Mouse (Mus musculus) lung, embryonic 15.5 days (tissue): ENCODE measurements around the gene Unkl. TPM values are rescaled to one million over a fixed set of nuclear protein-coding genes. Genes with fewer than 3 reads are reported as not detected.

Source experiments
- ATAC-seq: fragments of 200-750 bp; cut with Nextera tagmentation; 2 replicates; pipeline ENCODE4 v1.8.0; 2017; ENCODE audit warnings: moderate number of reproducible peaks, borderline replicate concordance; ENCODE audit not compliant: low FRiP score, low TSS enrichment; ENCODE audit errors: extremely low read depth
- H3K27ac ChIP-seq: fragments of 300-500 bp; sonication (generic); 2 replicates; pipeline ENCODE4 v1.5.1; 2015; ENCODE audit warnings: moderate library complexity, mild to moderate bottlenecking, inconsistent platforms
- H3K27me3 ChIP-seq: fragments of 300-500 bp; sonication (generic); 2 replicates; pipeline ENCODE4 v1.6.1; 2015; ENCODE audit warnings: inconsistent platforms
- H3K36me3 ChIP-seq: fragments of 300-500 bp; sonication (generic); 2 replicates; pipeline ENCODE4 v1.6.1; 2015; ENCODE audit warnings: inconsistent platforms
- H3K4me1 ChIP-seq: fragments of 300-500 bp; sonication (generic); 2 replicates; pipeline ENCODE4 v1.6.1; 2015; ENCODE audit warnings: inconsistent platforms
- H3K4me2 ChIP-seq: fragments of 300-500 bp; sonication (generic); 2 replicates; pipeline ENCODE4 v1.6.1; 2015; ENCODE audit warnings: inconsistent platforms, mild to moderate bottlenecking, moderate library complexity
- H3K4me3 ChIP-seq: fragments of 300-500 bp; sonication (generic); 2 replicates; pipeline ENCODE4 v1.5.1; 2015; ENCODE audit warnings: mild to moderate bottlenecking, inconsistent platforms
- H3K9ac ChIP-seq: fragments of 300-500 bp; sonication (generic); 2 replicates; pipeline ENCODE4 v1.6.1; 2015; ENCODE audit warnings: inconsistent platforms
- H3K9me3 ChIP-seq: fragments of 300-500 bp; sonication (generic); 2 replicates; pipeline ENCODE4 v1.6.1; 2016; ENCODE audit warnings: inconsistent platforms
- WGBS: fragments of 180-500 bp; shearing (Covaris S2); methylation state at CpG from one replicate; pipeline ENCODE4 v1.1.7; 2015; 5-methylcytosine and 5-hydroxymethylcytosine counted together
- polyA plus RNA-seq: library from polyadenylated mRNA; unstranded; fragments of >200 nt; fragmentation: Nextera tagmentation; extraction: Ambion mirVana; gene quantifications from 2 replicates; pipeline ENCODE4 v1.2.1, GENCODE M21; 2015

The Unkl gene
- polyA plus RNA-seq = 8.6 and 8.8 TPM in 2 replicates

DNA sequence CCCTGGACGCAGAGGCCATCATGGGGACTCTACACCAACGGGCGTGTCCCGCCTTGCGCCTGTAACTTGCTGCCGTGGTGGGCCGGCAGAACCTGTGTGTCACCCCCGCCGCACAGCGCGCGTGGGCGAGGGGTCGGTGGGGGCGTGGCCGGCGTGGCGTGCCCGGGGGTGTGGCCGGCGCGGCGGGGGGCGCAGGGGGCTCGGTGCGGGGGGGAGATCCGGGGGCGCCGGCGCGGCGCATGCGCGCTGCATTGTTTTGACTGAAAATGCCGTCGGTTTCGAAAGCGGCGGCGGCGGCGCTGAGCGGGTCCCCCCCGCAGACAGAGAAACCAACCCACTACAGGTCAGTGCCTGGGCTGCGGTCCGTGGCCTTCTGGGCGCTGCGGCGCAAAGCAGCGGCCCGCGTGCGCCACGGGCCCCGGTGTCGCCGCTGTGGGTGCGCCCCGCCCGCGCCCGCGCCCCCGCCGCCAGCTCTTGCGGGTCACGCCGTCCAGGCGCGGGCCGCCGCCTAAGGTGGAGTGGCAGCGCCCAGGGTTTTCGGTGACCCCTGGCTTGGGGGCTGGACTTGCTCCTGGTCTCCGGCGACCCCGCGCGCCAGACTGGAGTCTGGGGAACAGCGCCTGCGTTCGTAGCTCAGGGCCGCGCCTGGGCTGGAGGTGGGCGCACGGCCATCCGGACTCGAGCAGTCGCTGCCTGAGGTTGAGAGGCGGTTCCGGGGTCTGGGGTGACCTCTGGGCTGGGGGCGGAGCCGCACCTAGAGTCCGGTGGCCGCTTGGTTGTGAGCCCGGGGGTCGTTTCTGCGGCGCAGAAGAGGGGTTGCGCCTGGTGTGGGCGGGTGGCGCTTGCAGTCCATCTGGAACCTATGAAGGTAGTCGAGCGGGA lies at the start of gene Unkl:
Unkl (plus strand) TSS at position 248 of the 882 bp plus-strand sequence.
- H3K36me3 ChIP-seq = peaks cover 9% of the 10 kb centered on the region; the same call in 1 of the 2 replicates
- H3K9me3 ChIP-seq = no peaks in the 10 kb centered on the region

DNA sequence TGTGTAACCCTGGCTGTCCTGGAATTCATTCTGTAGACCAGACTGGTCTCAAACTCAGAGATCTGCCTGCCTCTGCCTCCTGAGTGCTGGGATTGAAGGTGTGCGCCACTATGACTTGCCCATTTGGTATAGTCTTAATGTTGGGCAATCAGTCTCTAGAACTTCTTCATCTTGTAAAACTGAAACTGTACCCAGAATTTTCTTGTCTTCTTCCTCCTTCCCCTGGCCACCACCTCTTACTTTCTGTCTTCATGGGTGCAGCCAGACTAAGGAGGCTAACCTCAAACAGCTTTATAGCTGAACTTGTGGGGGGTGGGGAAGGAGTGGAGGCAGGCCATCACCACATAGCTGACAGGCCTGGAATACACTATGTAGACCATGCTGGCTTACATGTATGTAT lies 49.4 kb upstream of the Unkl start:
- H3K27me3 ChIP-seq = no peaks in the 10 kb centered on the region
- peaks cover 14% of the 10 kb centered on the region for H3K4me1 ChIP-seq
- no peak for ATAC-seq
- no peaks in the 10 kb centered on the region for H3K9me3 ChIP-seq
- WGBS = 89% methylated on average over 1 of the region's 1 CpGs
- H3K4me2 ChIP-seq = no peak overlapping the region
- no peak overlapping the region for H3K27ac ChIP-seq
- H3K36me3 ChIP-seq = 0 out of 2 replicates have a peak, but pooled peaks cover 3% of the 10 kb centered on the region
- H3K9ac ChIP-seq = no peak overlapping the region
- no peak overlapping the region for H3K4me3 ChIP-seq

More for the DNA sequence above, at the start of gene Unkl:
- Histone ChIP-seq H3K27ac (peak within 1 kb of the TSS; percentile 83), H3K9ac (peak within 1 kb of the TSS; percentile 88), H3K27me3 (no peaks in the 10 kb centered on the region), H3K4me1 (peaks cover 30% of the 10 kb centered on the region), H3K4me2 (peak within 1 kb of the TSS; percentile 84), H3K4me3 (peak within 1 kb of the TSS; percentile 95)
- peak; percentile 44 for ATAC-seq
- WGBS = under 1% methylated on average over 94 of the region's 104 CpGs

DNA sequence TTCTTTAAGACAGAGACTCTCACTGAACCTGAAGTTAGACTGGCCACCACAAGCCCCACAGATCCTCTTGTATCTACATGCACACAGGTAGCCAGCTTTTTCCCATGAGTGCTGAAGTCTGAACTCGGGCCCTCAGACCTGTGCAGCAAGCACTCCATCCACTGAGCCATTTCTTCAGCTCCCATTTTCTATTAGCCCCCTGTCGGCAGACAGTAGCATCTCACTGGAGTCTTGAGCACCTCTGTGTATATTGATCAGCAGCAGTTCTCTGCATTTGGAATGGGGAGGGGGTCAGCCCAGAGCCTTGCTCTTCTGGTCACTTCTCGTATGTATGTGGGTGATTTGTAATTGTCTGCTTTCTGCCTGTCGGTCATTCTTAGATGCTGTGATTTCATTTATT lies 48.2 kb upstream of the Unkl start:
- H3K27ac ChIP-seq = no peak overlapping the region
- WGBS = 54% methylated on average over 4 of the region's 4 CpGs
- 0 out of 2 replicates have a peak, but pooled peaks cover 4% of the 10 kb centered on the region for H3K4me1 ChIP-seq

DNA sequence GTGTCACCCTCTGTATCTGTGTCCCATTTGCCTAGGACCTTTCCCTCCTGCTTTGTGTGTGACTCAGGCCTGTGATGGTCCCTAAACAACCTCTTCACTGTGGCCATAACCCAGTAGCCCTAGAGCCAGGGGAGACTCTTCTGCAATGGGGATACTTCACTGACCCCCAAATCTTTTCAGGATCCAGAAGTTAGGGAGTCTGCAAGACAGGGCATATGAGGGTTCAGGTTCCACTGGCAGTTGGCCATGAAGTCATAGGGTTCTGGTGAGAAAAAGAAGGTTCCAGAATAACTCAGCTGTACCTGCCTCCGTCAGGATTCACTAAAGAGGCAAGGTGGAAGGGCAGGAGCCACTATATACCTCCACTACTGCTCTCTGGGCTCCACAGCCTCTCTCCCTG lies 26.0 kb upstream of the Unkl start, which contains the start of gene Ccdc154:
Ccdc154 (plus strand) TSS at position 301 of the 400 bp plus-strand sequence.
- peaks cover 21% of the 10 kb centered on the region; the same call in 1 of the 2 replicates for H3K36me3 ChIP-seq
- 90% methylated on average over 1 of the region's 1 CpGs for WGBS
- no peak within 1 kb of the TSS for H3K9ac ChIP-seq
- no peak within 1 kb of the TSS for H3K4me2 ChIP-seq
- H3K27ac ChIP-seq = no peak within 1 kb of the TSS
- no peaks in the 10 kb centered on the region for H3K4me1 ChIP-seq
- ATAC-seq = no peak
- no peak within 1 kb of the TSS for H3K4me3 ChIP-seq
- H3K9me3 ChIP-seq = no peaks in the 10 kb centered on the region
- H3K27me3 ChIP-seq = no peaks in the 10 kb centered on the region

More for the DNA sequence above, 48.2 kb upstream of the Unkl start:
- 0 out of 2 replicates have a peak, but pooled peaks cover 3% of the 10 kb centered on the region for H3K36me3 ChIP-seq
- no peak overlapping the region for H3K9ac ChIP-seq
- H3K4me2 ChIP-seq = no peak overlapping the region
- H3K27me3 ChIP-seq = no peaks in the 10 kb centered on the region
- no peak overlapping the region for H3K4me3 ChIP-seq
- H3K9me3 ChIP-seq = no peaks in the 10 kb centered on the region
- ATAC-seq = no peak

DNA sequence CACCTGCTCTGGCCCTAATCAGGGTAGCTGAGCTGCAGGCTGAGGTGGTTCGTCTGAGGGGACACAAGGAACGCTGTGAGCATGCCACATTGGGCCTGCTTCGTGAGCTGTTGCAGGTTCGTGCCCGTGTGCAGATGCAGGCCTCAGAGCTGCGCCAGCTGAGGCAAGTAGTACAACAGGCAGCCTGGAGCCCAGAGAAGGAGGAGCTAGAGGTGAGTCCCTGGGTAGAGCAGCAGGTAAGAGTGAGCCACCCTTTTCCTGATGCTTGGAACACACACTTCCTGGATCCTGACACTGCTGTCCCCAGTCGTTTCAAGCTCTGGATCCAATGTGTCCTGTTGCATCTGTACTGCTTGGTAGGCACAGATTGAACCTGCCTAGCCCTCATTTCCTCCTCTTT lies 24.8 kb upstream of the Unkl start:
- no peak overlapping the region for H3K4me2 ChIP-seq
- no peak overlapping the region for H3K4me3 ChIP-seq
- H3K27ac ChIP-seq = no peak overlapping the region
- no peak for ATAC-seq
- no peaks in the 10 kb centered on the region for H3K9me3 ChIP-seq
- H3K9ac ChIP-seq = no peak overlapping the region
- peaks cover 15% of the 10 kb centered on the region; the same call in 1 of the 2 replicates for H3K36me3 ChIP-seq
- no peaks in the 10 kb centered on the region for H3K4me1 ChIP-seq
- WGBS = 77% methylated on average over 7 of the region's 7 CpGs
- H3K27me3 ChIP-seq = no peaks in the 10 kb centered on the region

DNA sequence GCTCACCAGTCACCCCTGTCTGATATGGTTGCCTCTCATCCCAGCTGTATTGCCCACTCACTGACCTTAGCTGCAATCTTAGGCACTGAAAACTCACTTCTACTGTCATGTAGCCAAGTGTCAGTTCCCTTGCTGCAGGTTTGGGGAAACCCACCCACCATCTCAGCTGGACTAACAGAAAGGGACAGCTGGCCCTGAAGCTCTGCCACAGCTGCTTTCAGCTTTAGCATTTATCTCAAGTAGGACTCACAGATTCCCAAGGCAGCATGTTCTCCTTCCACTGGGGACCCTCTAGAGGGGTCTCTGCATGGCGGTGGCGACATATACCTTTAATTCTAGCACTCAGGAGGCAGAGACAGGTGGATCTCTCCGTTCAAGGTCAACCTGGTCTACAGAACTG lies 23.4 kb upstream of the Unkl start:
- H3K36me3 ChIP-seq = peaks cover 10% of the 10 kb centered on the region; the same call in 1 of the 2 replicates
- 85% methylated on average over 3 of the region's 3 CpGs for WGBS

DNA sequence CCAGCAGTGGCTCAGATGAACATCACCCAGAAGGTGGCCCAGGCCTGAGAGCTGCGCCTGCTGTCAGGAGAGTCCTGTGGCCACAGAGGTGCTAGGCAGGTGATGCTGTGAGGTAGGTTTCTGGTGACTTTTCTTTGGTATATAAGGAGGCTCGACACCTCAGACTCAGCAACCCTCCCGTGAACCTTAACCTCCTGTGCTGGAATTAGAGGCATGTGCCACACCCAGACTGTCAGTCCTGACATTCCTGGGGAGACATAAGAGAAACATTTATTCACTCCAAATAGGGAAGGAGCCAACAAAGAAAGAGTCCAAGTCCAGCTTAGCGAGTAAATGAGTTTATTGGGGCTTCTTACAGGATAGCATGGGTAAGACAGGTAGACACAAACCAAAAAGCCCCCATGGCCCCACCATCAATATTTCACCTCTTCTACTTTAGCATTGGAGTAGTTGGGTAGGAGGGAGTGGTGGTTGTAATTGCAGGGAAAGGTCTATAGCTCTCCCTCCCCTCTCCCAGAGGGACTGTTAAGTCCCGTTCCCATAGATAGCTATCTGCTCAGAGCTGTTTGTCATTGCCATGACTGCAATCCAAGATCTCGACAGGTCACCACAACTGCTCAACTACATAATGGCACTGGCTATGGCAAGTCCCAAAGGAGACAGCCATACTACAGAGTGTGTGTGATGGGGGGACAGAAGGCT lies 22.1 kb upstream of the Unkl start:
- no peak overlapping the region for H3K4me2 ChIP-seq
- ATAC-seq = no peak
- no peak overlapping the region for H3K4me3 ChIP-seq
- H3K9me3 ChIP-seq = no peaks in the 10 kb centered on the region
- no peaks in the 10 kb centered on the region; the same call in 1 of the 2 replicates for H3K36me3 ChIP-seq
- H3K4me1 ChIP-seq = no peaks in the 10 kb centered on the region
- no peaks in the 10 kb centered on the region for H3K27me3 ChIP-seq
- no peak overlapping the region for H3K9ac ChIP-seq
- 35% methylated on average over 6 of the region's 6 CpGs for WGBS
- no peak overlapping the region for H3K27ac ChIP-seq

More for the DNA sequence above, 23.4 kb upstream of the Unkl start:
- Histone ChIP-seq H3K4me2 (no peak overlapping the region), H3K27me3 (no peaks in the 10 kb centered on the region), H3K4me3 (no peak overlapping the region), H3K27ac (no peak overlapping the region), H3K9me3 (no peaks in the 10 kb centered on the region), H3K4me1 (no peaks in the 10 kb centered on the region), H3K9ac (no peak overlapping the region)
- no peak for ATAC-seq

DNA sequence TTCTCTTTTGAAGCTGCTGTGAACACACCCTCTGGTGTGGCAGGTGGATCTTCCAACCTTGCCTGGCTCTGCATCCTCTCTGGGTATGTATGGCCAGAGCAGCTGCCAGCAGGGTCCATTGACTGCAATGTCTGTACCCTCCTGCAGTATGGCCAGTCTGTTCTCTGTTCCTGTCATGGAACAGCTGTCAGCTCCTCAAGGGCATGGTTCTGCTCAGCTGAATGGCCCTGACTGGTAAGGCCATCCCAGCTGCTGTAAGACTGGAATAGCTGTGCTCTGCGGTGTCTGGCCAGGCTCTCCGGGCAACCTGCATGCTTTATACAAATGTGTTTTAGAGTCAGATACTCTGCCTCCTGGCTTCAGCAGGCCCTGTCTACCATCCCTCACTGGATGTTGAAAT lies 18.5 kb upstream of the Unkl start:
- H3K27me3 ChIP-seq = no peaks in the 10 kb centered on the region
- ATAC-seq = no peak
- H3K27ac ChIP-seq = no peak overlapping the region
- no peak overlapping the region for H3K9ac ChIP-seq
- no peak overlapping the region for H3K4me3 ChIP-seq
- H3K9me3 ChIP-seq = no peaks in the 10 kb centered on the region
- WGBS = 93% methylated on average over 2 of the region's 2 CpGs
- no peaks in the 10 kb centered on the region for H3K4me1 ChIP-seq
- no peak overlapping the region for H3K4me2 ChIP-seq
- H3K36me3 ChIP-seq = no peaks in the 10 kb centered on the region

DNA sequence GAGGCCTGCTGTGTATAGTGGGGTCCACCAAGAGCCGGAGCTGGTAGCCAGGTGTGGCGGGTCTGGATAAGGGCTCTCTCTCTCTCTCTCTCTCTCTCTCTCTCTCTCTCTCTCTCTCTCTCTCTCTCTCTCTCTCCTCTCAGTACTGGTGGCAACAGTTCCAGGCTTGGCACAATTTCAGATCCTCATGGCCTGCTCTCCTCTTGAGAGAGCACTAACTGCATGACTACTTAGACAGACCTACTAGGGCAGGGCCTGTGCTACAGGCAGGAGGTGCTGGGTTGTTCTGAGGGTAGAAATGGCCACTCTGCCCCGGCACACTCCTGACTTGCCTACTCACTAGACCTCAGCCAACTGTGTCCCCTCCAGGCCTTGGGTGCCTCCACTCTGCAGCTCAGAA lies 15.6 kb upstream of the Unkl start:
- no peak for ATAC-seq
- no peak overlapping the region for H3K4me3 ChIP-seq
- H3K9ac ChIP-seq = no peak overlapping the region
- 0 out of 2 replicates have a peak overlapping the region, but pooled peaks have one; percentile 41 for H3K27ac ChIP-seq
- H3K36me3 ChIP-seq = no peaks in the 10 kb centered on the region
- WGBS = 71% methylated on average over 3 of the region's 3 CpGs
- H3K27me3 ChIP-seq = no peaks in the 10 kb centered on the region
- no peak overlapping the region for H3K4me2 ChIP-seq
- peaks cover 16% of the 10 kb centered on the region for H3K4me1 ChIP-seq
- no peaks in the 10 kb centered on the region for H3K9me3 ChIP-seq

DNA sequence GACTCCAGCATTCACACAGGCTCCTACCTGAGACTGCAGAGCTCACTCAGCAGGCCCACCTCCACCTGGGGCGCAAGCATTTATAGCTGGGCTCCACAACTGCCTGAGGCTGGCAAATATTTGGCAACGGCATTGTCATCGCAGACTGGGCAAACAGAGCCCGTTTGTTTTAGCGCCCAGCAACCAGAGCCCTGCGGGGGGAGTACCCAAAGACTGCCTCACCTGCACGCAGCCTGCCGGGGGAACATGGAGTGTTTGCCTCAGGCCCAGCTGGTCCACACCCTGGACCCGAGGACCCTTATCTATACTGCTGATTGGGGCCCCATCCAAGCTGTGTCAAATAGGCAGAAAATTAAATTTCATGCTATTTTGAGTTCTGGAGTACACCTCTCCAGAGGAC lies 12.8 kb upstream of the Unkl start, which contains the start of gene Gm38655:
Gm38655 (minus strand) TSS at position 61 of the 400 bp plus-strand sequence.
- Histone ChIP-seq H3K27me3 (no peaks in the 10 kb centered on the region), H3K9ac (no peak within 1 kb of the TSS), H3K4me3 (0 out of 2 replicates have a peak within 1 kb of the TSS, but pooled peaks have one; percentile 10), H3K4me2 (peak within 1 kb of the TSS; percentile 41), H3K4me1 (peaks cover 16% of the 10 kb centered on the region), H3K36me3 (no peaks in the 10 kb centered on the region), H3K9me3 (no peaks in the 10 kb centered on the region), H3K27ac (peak within 1 kb of the TSS; percentile 88)
- 47% methylated on average over 9 of the region's 9 CpGs for WGBS
- ATAC-seq = peak; percentile 78

DNA sequence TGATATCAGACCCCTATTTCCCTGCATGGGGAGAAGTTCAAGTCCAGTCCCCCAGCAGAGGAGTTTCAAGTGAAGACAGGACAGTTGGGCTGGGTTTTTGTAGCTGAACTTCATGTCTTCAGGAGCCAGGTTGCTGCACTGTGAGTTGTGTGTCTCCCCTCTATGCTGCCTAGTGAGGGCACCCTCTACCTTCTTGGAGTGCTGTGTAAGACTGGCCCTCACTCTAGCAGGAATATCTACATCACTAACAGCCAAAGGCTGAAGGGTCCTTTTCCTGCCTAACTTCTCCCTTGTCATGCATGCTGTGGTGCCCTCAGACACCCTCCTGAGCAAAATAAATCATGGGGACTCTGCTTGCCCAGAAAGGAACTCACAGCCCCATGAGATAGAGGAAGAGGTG lies 5.0 kb upstream of the Unkl start:
- Histone ChIP-seq H3K4me2 (peak overlapping the region; percentile 84), H3K27me3 (no peaks in the 10 kb centered on the region), H3K9ac (0 out of 2 replicates have a peak overlapping the region, but pooled peaks have one; percentile 75), H3K27ac (no peak overlapping the region), H3K36me3 (no peaks in the 10 kb centered on the region), H3K4me3 (peak overlapping the region; percentile 69), H3K9me3 (no peaks in the 10 kb centered on the region), H3K4me1 (peaks cover 19% of the 10 kb centered on the region)
- ATAC-seq = no peak
